Mouse (Mus musculus) heart, adult 8-10 months (tissue): ENCODE results near the gene Dcst2. TPM values are rescaled to one million over a fixed set of nuclear protein-coding genes. Genes with fewer than 3 reads are reported as not detected.

Experiments used
- DNase-seq: peaks from one replicate; pipeline ENCODE4 v3.0.0; 2022; ENCODE audit warnings: low spot score
- total RNA-seq, 4 experiments: library from RNA; stranded (reverse); gene quantifications; 2 replicates each; pipeline ENCODE4 v1.2.4; 2022

Gene Dcst2
- total RNA-seq, 4 experiments from 2014 or later = not detected

- peak; percentile 50 for DNase-seq
Measured at GRCm38 (mm10) chr3:89388134-89388881, 26.5 kb downstream of the Dcst2 start.

GRCm38 (mm10) chr3:89388901-89389740 is 27.3 kb downstream of the Dcst2 start:
- DNase-seq = peak; percentile 29

- peak; percentile 55 for DNase-seq
Measured at GRCm38 (mm10) chr3:89390111-89390515, 28.3 kb downstream of the Dcst2 start.

- DNase-seq = peak; percentile 19
Measured at GRCm38 (mm10) chr3:89390699-89391662, 29.2 kb downstream of the Dcst2 start.

- peak; percentile 72 for DNase-seq
Measured at GRCm38 (mm10) chr3:89391663-89392511, 30.1 kb downstream of the Dcst2 start.

- peak; percentile 18 for DNase-seq
Measured at GRCm38 (mm10) chr3:89392871-89393311, 31.1 kb downstream of the Dcst2 start.

GRCm38 (mm10) chr3:89393605-89394004 is 31.8 kb downstream of the Dcst2 start:
- peak; percentile 99 for DNase-seq

- peak; percentile 70 for DNase-seq
Measured at GRCm38 (mm10) chr3:89394006-89394893, 32.5 kb downstream of the Dcst2 start, which contains the start of gene Zbtb7b. TSS of gene Zbtb7b (minus strand) at chr3:89394776.

- DNase-seq = peak; percentile 87
Measured at GRCm38 (mm10) chr3:89394894-89395256, 33.1 kb downstream of the Dcst2 start.

GRCm38 (mm10) chr3:89395419-89395805 is 33.6 kb downstream of the Dcst2 start:
- DNase-seq = no peak

- DNase-seq = peak; percentile 75
Measured at GRCm38 (mm10) chr3:89395806-89396653, 34.3 kb downstream of the Dcst2 start.

GRCm38 (mm10) chr3:89396654-89397005 is 34.9 kb downstream of the Dcst2 start:
- DNase-seq = no peak

- no peak for DNase-seq
Measured at GRCm38 (mm10) chr3:89401329-89401728, 39.6 kb downstream of the Dcst2 start.

GRCm38 (mm10) chr3:89402693-89403092 is 40.9 kb downstream of the Dcst2 start, which contains the start of gene Lenep:
TSS of gene Lenep (minus strand) at chr3:89402793.
- DNase-seq = no peak

- no peak for DNase-seq
Measured at GRCm38 (mm10) chr3:89406887-89407286, 45.1 kb downstream of the Dcst2 start.

- no peak for DNase-seq
Measured at GRCm38 (mm10) chr3:89408448-89408847, 46.7 kb downstream of the Dcst2 start.

- DNase-seq = no peak
Measured at GRCm38 (mm10) chr3:89409701-89410100, 47.9 kb downstream of the Dcst2 start.

GRCm38 (mm10) chr3:89410864-89411263 is 49.1 kb downstream of the Dcst2 start:
- DNase-seq = no peak
